Mouse (Mus musculus) right cerebral cortex, postnatal 10 days (tissue): ENCODE measurements around the gene Dpf1.

Experiments used
- DNase-seq, 2 experiments: peaks; one replicate each; pipeline ENCODE4 v3.0.0; 2021; ENCODE audit warnings: low spot score in 2 of 2

The Dpf1 gene

DNA sequence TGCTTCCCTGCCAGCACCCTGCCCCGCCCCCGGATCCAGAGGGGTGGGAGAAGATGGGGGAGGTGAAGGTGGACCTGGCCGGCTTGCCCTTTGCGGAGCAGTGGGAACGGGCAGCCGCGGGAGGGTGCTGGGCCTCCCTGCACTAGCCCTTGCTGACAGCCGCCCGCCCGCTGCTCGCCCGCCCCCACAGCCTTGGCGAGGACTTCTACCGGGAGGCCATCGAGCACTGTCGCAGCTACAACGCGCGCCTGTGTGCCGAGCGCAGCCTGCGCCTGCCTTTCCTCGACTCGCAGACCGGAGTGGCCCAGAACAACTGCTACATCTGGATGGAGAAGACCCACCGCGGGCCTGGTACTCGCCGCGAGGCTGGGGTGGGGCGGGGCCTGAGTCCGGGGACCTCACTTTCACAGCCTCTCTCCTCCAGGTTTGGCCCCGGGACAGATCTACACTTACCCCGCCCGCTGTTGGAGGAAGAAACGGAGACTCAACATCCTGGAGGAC is 5.5 kb downstream of the Dpf1 start:
- DNase-seq, result peak; percentile 74 to 76

DNA sequence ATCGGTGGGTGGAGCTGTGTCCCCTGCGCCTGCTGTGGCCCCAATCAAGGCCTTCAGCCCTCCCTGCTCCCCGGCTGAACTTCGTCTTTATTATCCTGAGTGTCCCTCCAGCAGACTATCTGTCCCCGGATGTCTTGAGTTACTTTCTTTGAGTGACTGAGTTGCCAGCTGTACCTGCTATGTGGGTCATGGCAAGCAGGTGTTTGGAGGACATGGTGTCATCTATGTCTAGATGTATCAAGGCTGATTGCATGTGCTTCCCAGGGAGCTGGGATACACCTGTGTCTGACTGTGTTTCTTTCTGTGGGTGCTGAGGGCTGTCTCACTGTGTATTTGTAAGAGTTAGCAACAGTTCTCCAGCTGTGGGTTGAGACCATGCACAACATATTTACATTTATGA is 6.0 kb downstream of the Dpf1 start:
- no peak for DNase-seq

DNA sequence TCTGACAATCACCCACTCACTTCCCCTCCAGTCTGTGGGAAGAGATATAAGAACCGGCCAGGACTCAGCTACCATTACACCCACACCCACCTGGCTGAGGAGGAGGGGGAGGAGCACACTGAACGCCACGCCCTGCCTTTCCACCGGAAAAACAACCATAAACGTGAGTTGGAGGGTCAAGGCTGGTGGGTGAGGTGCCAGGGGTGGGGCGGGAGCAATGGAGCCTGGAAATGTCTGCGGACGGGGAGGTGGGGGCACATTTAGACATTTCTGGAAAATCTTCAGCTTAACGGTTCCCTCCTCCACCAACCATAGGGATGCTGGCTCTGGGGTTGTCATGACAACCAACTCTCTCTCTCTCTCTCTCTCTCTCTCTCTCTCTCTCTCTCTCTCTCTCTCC is 9.3 kb downstream of the Dpf1 start:
- DNase-seq, result peak; percentile 68 to 74

DNA sequence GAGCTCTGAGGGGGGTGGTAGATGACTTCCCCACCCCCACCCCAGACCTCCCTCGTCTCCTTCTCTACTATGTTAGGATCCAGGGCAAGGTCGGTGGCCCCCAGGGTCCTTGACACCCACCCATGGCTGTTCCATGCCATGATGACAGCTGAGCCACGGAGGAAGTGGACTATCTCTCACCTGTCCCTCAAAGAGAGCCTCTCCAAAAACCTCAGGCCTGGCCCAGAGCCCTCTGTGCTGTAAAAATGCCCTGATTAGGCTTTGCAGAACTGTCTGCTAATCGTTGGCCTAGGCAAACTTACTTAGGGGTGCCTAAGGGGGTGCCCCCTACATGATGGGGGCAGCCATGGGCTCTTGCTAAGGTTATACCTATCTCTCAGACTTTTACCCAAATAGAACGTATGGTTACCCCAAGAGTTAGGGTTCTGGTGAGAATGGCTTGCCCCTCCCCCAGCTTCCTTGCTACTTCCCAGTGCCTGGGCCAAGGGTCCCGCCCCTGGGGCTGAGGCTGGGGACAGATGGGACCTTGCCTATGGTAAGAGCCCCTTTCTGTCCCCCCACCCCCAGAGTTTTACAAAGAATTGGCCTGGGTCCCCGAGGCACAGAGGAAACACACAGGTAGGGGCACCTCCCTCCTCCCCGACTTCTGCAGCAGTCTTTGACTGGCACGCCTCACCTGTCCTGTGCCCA is 10.0 kb downstream of the Dpf1 start:
- DNase-seq, result peak in 1 of 2 experiments; percentile 55

DNA sequence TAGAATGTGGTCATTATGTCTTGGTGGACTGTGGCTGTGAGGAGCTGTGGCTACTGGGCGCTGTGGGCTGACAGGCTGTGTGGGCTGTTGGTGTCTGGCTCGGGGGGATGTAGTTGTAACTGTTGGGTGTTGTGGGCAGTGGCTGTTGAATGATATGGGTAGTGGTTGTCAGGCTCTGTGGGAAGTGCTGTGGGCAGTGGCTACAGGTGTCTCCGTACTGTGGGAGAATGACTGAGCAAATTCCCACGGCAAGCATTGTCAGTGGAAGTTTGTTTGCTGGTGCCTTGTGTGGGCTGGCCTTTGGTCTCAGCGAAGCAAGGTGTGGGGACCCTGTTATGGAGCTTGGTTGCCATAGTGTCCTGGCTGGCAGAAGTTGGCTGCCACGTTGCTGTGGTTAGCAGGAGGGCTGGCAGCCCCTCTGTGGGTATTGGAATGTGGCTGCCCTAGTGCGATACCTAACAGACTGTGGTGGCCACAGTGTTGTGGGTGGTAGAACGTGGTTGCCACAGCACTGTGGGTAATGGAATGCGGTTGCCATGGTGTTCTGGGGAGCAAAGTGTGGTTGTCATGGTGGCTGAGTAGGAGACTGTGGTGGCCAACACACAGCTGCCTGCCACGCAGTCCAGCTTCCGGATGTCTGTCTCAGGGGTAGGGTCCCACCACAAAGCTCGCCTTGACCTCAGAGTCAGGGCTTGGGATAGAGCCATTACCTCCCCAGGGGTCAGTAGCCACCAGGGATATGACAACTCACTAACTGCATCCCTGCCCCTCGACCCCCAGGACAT is 11.3 kb downstream of the Dpf1 start:
- peak; percentile 82 to 92 for DNase-seq

DNA sequence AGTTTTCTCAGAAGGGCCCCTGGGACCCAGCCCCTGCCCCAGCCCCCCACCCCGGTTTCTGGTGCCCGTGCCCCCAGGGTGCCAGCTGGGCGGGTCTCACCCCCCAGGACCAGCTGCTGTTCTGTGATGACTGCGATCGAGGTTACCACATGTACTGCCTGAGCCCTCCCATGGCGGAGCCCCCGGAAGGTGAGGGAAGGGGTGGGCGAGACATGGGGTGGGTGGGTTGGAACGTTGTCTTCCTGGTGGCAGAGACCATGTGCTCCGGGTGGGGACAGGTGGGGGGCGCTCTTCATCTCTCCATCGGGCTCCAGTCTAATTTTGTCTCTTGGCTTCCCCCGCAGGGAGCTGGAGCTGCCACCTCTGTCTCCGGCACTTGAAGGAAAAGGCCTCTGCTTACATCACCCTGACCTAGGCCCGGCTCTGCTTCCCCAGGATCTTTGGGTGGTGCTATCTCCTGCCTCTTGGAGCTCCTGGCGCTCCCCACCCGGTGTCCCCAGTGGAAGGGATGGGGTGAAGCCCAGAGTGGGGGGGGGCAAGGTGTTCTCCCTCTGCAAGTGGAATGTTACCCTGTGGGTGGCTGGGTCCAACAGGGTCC is 12.5 kb downstream of the Dpf1 start:
- DNase-seq, result peak; percentile 61 to 67

DNA sequence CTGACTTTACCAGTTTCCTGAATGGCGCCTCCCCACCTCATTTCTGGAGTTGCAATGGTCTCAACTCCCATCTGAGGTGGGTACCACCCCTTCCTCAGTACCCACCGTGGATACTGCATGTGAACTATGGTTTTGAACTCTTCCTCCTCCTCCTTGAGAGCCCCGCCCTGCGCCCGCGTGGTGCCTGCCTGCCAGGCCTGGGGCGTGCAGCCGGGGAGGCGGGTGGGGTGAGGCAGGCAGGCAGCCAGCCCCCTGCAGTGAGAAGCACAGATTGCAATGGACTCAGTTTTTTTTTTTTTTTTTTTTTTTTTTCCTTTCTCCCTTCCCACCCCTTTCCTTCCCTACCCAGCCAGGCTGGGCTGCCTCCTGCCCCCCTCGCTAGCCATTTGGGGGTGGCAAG is 13.2 kb downstream of the Dpf1 start:
- peak; percentile 83 to 89 for DNase-seq

DNA sequence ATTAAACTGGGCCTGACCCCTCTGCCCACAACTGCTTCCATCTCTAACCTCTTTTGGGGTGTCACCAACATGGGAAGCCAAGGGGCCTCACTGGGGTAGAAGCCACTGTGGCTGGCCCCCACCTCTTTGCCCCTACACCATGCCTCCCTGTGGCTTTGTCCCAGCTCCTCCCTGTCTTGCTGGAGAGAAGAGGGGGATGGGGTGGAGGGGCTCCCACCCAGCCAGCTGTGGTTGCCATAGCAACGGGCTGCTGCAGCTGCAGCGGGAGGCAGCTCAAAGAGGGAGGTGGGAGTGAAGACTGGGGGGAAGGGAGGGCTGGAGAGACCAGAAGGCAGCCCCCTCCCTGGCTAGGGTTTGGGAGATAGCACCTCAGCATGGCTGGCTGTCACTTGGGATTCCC is 13.8 kb downstream of the Dpf1 start:
- peak; percentile 85 to 91 for DNase-seq

DNA sequence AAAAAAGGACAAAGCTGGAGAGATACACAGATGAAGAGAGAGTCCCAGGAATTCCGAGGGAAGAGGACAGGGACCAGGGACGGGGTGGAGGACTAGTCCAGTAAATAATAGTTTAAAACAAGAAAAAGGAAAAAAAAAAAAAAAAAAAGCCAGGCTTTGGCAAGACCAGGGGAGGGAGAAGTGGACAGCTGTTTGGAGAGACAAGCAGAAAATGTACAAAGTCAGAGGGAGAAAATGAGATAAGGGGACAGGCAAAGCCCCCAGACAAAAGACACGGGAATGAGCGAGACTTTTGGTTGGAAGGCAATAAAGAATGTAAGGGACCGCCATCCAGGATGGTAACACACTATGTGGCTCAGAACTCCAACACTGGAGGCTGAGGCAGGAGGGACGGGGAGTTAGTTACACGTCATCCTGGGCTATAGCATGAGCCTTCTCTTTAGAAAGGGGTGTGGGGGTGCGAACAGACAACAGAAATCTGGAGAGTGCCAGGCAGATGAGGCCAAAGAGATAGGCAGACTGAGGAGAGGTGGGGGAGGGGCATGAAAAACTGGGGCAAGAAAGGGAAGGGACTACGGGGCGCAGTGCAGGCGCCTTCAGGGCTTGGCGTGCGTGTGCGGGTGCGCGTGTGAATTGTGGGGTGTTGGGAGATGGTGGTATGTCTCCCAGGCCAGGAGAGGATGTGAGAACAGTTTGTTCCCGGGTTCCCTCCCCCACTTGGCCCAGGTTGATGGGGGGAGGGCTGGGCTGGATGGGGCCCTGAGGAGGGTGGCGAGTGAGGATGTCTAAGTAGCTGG is 14.6 kb downstream of the Dpf1 start:
- peak; percentile 71 to 74 for DNase-seq

DNA sequence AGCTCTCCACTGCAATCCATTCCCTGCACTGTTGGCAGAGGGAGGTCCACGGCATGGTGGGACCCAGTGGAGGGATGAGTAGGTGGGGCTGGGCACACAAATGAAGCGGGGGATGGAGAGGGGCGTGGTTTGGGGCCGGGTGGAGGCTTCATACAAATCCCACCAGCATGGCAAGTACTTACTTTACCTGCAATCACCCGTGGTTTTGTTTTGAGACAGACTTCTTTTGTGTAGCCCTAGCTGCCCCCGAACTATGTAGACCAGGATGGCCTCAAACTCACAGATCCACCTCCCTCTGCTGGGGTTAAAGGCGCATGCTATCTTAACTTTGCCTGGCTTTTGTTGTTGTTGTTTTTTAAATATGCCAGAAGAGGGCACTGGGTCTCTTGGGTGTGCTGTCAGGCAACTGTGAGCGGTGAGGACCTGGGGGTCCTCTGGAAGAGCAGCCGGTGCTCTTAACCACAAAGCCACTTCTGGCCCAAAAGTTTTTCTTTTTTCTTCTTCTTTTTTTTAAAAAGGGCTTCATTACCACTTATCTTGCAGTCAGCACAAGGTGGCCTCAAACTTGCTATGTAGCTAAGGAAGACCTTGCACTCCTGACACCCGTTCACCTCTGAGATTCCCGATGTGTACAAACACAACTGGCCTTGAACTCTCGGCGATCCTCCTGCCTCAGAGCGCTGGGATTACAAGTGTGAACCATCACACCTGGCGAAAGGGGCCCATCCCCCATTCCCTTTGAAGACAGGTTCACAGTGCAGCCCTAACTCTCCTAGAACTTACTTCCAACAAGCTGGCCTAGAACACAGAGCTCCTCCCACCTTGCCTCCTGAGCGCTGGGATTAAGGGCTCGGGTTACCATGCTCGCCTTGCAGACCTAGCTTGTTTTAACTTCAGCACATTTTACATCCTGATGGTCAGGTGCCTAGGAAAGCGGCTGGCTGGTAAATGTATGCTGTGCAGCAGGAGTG is 15.9 kb downstream of the Dpf1 start:
- peak in 1 of 2 experiments; percentile 62 for DNase-seq

DNA sequence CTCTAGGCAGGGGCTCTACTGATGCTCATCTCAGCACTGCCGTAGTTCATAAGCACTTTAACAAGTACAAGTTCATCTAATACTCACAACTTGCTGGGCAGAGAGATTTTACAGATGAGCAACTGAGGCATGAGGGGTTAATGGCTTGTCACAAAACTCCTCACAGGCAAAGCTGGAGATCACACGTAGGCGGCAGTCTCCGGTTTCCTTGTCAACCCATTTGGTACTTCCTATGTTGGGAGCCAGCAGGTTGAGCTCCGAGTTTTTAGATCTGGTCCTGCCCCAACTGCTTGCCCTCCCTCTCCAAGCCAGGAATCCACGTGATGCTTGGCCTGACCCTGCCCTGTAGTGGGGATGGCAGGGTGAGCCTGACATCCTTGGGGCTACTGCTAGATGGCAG is 23.3 kb downstream of the Dpf1 start:
- peak in 1 of 2 experiments; percentile 43 for DNase-seq

DNA sequence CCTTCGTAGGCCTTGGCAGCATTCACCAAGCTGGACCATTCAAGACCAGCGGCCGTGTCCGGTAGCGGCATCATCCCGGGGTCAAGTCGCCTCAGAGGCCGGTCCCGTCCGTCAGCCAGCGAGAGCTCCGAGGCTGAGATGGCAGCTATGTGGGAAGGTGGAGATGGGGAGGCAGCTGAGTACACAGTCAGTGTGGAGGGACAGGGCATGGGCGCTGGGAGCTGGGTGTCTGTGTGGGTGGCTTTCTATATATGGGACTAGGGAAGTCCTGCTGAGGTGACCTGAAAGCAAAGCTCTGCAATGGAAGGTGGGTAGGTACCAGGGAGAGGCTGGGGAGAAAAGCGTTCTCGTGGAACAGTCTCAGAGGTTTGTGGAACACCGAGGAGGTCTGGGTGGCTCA is 25.2 kb downstream of the Dpf1 start:
- DNase-seq, result no peak

DNA sequence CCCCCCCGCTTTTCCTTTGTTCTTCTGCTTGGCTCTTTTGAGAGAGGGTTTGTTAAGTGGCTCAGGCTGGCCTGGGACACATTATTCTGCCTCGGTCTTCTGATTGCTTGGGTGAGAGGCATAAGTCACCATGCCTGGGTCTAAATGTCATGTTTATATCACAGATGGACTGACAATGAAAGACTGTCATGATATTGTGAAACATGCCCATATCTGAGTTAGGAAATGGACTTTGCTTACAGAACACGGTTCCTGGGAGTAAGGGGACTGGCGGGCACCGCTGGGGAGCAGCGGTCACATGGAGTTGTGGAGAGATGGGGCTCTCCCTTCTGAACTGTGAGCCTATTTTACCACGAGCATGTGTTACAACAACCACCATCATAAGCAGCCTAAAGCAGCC is 30.4 kb downstream of the Dpf1 start:
- no peak for DNase-seq

DNA sequence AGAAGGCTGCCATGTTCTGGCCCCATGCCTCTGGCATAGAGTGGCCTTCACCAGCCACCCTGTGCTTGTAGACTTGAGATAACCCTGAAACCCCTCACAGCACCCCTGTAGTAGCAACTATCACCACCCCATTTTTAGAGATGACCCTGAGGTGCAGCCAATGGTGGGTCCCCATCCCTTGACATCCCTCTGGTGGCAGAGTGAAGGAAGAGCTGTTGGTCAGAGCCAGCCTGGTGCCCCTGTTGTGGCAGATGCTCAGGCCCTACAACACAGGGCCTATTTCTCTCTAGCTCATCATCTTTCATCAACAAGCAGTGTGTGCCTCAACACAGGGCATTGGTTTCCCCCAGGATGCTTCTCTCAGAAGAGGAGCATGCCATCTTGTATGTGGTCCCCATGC is 31.5 kb downstream of the Dpf1 start:
- DNase-seq, result no peak

DNA sequence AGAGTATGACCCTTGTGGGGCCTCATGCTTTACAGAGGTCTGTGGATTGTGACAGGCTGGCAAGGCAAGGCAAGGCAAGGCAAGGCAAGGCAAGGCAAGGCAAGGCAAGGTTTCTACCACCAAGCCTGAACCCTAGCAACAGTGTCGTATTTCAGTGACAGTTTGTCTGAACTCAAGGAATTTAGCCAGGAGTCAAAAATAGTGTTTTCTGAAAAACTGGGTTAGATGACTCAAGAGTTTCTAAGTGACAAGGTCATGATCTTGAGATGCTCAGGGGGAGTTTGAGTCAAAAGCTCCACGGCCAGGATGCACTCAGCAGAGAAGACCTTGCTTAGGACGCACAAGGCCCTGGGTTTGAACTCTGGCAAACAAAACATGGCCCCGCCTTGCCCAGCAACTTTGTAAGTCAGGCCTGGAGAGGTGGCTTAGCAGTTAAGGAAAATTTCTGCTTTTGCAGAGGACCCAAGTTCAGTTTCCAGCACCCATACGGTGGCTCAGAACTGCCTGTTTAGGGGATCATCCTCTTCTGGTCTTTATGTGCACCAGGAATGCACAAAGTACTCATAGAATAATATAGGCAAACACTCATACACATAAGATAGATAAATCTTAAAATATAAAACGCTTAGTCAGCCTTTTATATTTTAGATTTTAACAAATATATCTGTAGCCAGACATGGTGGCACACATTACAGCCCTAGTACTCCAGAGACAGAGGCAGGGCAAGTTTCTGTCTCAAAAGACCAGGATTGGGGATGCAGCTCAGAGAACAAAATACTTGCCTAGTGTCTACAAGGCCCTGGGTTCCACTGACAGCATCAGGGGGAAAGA is 32.3 kb downstream of the Dpf1 start:
- no peak for DNase-seq

DNA sequence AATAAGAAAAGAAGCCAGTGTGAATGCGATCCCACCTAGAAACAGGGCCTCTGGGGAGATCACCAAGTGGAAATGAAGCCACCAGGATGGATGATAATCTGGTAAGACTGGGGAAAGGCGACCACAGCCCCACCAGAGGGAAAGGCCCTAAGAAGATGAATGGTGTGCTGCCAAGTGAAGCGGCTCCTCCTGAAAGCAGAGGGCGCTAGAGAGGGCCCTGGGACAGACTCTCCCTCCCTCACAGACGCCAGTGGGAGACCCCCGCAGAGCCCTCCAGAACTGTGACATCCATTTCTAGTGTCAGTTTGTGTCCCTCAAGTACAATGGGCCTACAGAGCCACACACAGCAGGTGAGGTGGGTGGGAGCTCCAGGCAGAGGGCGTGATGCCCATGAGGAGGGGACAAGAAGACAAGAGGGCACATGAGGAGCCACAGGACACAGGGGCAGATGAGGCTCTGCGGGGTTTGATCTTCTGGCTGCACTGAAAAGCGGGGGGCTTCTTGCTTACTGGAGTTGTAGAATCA is 33.1 kb downstream of the Dpf1 start:
- no peak for DNase-seq

DNA sequence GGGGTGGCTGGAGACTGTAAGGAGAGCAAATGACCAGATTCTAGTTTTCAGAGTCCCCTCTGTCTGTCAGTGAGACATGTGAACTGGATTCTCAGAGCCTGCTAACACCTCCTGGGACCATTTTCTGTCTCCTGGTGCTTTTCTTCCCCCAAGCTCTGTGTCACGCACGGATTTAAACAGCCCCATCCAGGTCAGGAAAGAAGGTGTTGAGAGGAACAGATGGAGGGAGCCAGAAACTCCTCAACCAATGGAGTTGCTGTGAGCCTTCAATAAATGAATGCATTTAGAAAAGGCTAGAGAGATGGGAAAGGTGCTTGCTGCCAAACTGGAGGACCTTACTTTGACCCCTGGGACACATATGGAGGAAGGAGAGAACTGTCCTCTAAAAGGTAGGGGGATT is 34.0 kb downstream of the Dpf1 start:
- DNase-seq, result no peak

DNA sequence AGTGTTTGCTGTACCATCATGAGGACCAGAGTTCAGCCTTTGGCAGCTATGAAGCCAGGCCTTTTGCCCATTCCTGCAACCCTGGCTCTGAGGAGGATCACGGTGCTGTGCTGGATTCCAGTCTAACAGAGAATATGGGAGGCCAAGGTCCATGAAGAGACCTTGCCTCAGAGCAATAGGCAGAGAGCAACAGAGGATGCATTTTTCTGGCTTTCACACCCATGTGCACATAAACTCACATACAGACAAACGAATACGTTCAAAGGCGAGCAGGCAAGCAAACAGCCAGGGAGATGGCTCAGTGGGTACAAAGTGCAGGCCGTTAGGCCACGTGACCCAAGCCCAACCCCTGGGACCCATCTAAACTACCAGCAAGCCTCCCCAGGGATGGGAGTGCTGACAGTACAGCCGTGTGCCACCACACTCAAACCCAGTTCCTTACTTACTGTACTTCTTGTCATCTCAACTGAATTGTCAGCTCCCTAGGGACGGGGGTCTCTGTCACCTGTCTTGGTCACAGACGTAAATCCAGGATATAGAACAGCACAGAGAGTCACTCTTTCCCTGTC is 34.7 kb downstream of the Dpf1 start:
- no peak for DNase-seq

DNA sequence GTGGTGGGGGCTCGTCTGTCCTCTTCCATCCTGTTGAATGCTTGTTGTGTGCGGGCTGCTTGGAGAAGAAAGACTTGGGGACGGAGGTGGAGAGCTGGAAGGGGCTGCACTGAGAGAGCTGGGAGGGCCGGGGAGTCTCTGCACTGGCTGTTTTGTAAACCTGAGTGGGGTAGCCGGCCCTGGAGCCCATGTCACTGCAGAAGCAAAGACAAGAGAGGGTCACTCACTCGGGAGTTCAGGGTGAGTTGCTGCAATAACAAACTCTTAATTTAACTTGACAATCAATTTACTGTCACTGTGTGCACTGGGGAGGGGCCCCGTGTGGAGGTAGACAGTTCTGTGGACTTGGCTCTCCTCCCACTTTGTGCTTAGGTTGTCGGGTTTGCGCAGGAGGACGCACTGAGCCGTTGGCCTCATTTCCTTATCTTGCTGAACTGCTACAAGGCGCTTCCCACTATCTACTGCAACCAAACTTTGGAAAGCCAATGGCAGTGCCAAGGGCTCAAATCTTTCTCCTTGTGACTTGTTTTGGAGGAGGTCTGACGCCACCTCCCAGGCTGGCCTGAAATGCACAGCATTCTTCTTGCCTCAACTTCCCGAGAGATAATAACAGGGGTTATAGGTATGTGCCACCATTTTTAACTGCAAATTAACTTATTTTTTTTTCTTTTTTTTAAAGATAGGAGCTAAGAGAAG is 35.4 kb downstream of the Dpf1 start:
- no peak for DNase-seq
